In genomic region chrX:102509205-102509604, GRCm38 (mm10) we compare ENCODE assay signal across 31 mouse cellular contexts. TPM values are rescaled to one million over a fixed set of nuclear protein-coding genes. Genes with fewer than 3 reads are reported as not detected.
DNase-seq lines count a peak whose midpoint lies in the region; ATAC-seq and TF ChIP-seq lines count a peak whose summit lies in the region.
"Had no signal": no experiment of that assay in that cellular context is flagged by ENCODE, and none has a peak within 500 bp of the region (broad histone marks: within the 10 kb centered on the region; RNA-seq: fewer than 3 reads in every experiment).

No protein-coding gene starts in this region.

- H3K4me2 ChIP-seq in kidney, embryonic 16.5 days (replicated peaks; ENCODE audit: low read depth, low read length): no peak overlapping the region
- H3K4me2 ChIP-seq in lung, embryonic 16.5 days (ENCODE audit: low read depth, low read length): no peak overlapping the region
- H3K4me2 ChIP-seq: embryonic facial prominence, embryonic 13.5 days; heart, embryonic 11.5 days; hindbrain, embryonic 12.5 days; limb, embryonic 13.5 days; liver, embryonic 13.5 days; midbrain, embryonic 13.5 days had no signal

- H3K9ac ChIP-seq in kidney, embryonic 16.5 days (replicated peaks; ENCODE audit: low read length): no peak overlapping the region
- H3K9ac ChIP-seq in lung, embryonic 16.5 days (ENCODE audit: low read length): no peak overlapping the region
- H3K9ac ChIP-seq: embryonic facial prominence, embryonic 13.5 days; hindbrain, embryonic 12.5 days; limb, embryonic 13.5 days; liver, embryonic 13.5 days; midbrain, embryonic 13.5 days had no signal

- no peaks in the 10 kb centered on the region for H3K4me1 ChIP-seq in kidney, adult 2 months (ENCODE audit: control insufficient read depth, insufficient read depth, low read length)
- no peaks in the 10 kb centered on the region for H3K4me1 ChIP-seq in kidney, embryonic 16.5 days (ENCODE audit: insufficient read depth, low read length)
- no peaks in the 10 kb centered on the region for H3K4me1 ChIP-seq in lung, embryonic 16.5 days (replicated peaks; ENCODE audit: control insufficient read depth, insufficient read depth, low read length)
- H3K4me1 ChIP-seq: embryonic facial prominence, embryonic 13.5 days; hindbrain, embryonic 12.5 days; limb, embryonic 13.5 days; liver, embryonic 13.5 days; midbrain, embryonic 13.5 days had no signal

- peak; percentile 7 for DNase-seq in kidney, adult 2 months
- DNase-seq in lung, postnatal 25 days (ENCODE audit: low spot score): no peak
- peak; percentile 0 for DNase-seq in lung, postnatal 14 days
- DNase-seq in yolk sac, embryonic 10.5 days (ENCODE audit: low spot score): peak; percentile 34
- no peak for DNase-seq in cerebellum, adult 11-12 months
- DNase-seq: adrenal gland, adult 8-10 months; cerebellum, adult 9-10 months; embryo, embryonic 11 days; gastrocnemius, adult 2 months; gastrocnemius, postnatal 36 days; heart, adult 18-20 months; heart, postnatal 36 days; kidney, adult 9 months; kidney, postnatal 25 days; liver, embryonic 13.5 days; thymus, adult 18-20 months; thymus, postnatal 25 days had no signal

- no peak for TF ChIP-seq POLR2A in kidney, adult 2 months (IDR thresholded peaks at IDR 0.05; ENCODE audit: low read depth, low read length)

- H3K9me3 ChIP-seq in kidney, embryonic 16.5 days (ENCODE audit: low read length): no peaks in the 10 kb centered on the region
- no peaks in the 10 kb centered on the region for H3K9me3 ChIP-seq in lung, embryonic 16.5 days (ENCODE audit: control insufficient read depth, low read length)
- H3K9me3 ChIP-seq: embryonic facial prominence, embryonic 13.5 days; hindbrain, embryonic 12.5 days; limb, embryonic 13.5 days; liver, embryonic 13.5 days; megakaryocyte, embryonic 14.5 days; midbrain, embryonic 13.5 days had no signal

- H3K27ac ChIP-seq in kidney, adult 2 months (ENCODE audit: insufficient read depth, low read depth, low read length): no peak overlapping the region
- no peak overlapping the region for H3K27ac ChIP-seq in kidney, embryonic 16.5 days (ENCODE audit: low read length)
- no peak overlapping the region for H3K27ac ChIP-seq in lung, embryonic 16.5 days (ENCODE audit: low read length)
- H3K27ac ChIP-seq: embryonic facial prominence, embryonic 13.5 days; gastrocnemius, adult 2 months; hindbrain, embryonic 12.5 days; layer of hippocampus, adult 2 months; left cerebral cortex, adult 2 months; limb, embryonic 13.5 days; liver, embryonic 13.5 days; midbrain, embryonic 13.5 days had no signal

- 48% methylated on average over 4 of the region's 4 CpGs for WGBS in kidney, adult 2 months
- 65% methylated on average over 4 of the region's 4 CpGs for WGBS in kidney, embryonic 16.5 days
- WGBS in lung, embryonic 16.5 days: 32% methylated on average over 4 of the region's 4 CpGs

- no peak for ATAC-seq in kidney, embryonic 16.5 days (ENCODE audit: low FRiP score, low TSS enrichment)
- peak; percentile 73 for ATAC-seq in lung, embryonic 16.5 days (ENCODE audit: low read depth)
- no peak for ATAC-seq in inflammation-experienced regulatory T-cells, adult 6 months
- ATAC-seq: CD4-positive, CD25-positive, alpha-beta regulatory T cell, adult 4 months; forebrain, embryonic 16.5 days; midbrain, embryonic 13.5 days had no signal

- no peak for TF ChIP-seq CTCF in kidney, adult 2 months (conservative IDR thresholded peaks at IDR 0.05; ENCODE audit: insufficient read depth, insufficient read length, low read depth, low read length)

- no peaks in the 10 kb centered on the region for H3K36me3 ChIP-seq in kidney, adult 2 months (ENCODE audit: control insufficient read depth, insufficient read depth, low read length)
- no peaks in the 10 kb centered on the region for H3K36me3 ChIP-seq in kidney, embryonic 16.5 days (ENCODE audit: insufficient read depth, low read length)
- H3K36me3 ChIP-seq in lung, embryonic 16.5 days (ENCODE audit: control insufficient read depth, insufficient read depth, low read length): no peaks in the 10 kb centered on the region
- H3K36me3 ChIP-seq: embryonic facial prominence, embryonic 13.5 days; hindbrain, embryonic 12.5 days; limb, embryonic 13.5 days; liver, embryonic 13.5 days; midbrain, embryonic 13.5 days had no signal

- H3K4me3 ChIP-seq in kidney, adult 2 months (ENCODE audit: insufficient read depth, low read depth, low read length): no peak overlapping the region
- no peak overlapping the region for H3K4me3 ChIP-seq in kidney, embryonic 16.5 days (ENCODE audit: low read length)
- H3K4me3 ChIP-seq in lung, embryonic 16.5 days (ENCODE audit: low read length): no peak overlapping the region
- H3K4me3 ChIP-seq: embryonic facial prominence, embryonic 13.5 days; erythroblast, embryonic 14.5 days; gastrocnemius, adult 2 months; hindbrain, embryonic 12.5 days; layer of hippocampus, adult 2 months; left cerebral cortex, adult 2 months; limb, embryonic 13.5 days; liver, embryonic 13.5 days; megakaryocyte, embryonic 14.5 days; midbrain, embryonic 13.5 days had no signal

- no peaks in the 10 kb centered on the region for H3K27me3 ChIP-seq in kidney, adult 2 months (replicated peaks; ENCODE audit: control insufficient read depth, insufficient read depth, low read length)
- peaks cover 24% of the 10 kb centered on the region; the same call in 1 of the 2 replicates for H3K27me3 ChIP-seq in kidney, embryonic 16.5 days (ENCODE audit: insufficient read depth, low read length)
- no peaks in the 10 kb centered on the region; the same call in 1 of the 2 replicates for H3K27me3 ChIP-seq in lung, embryonic 16.5 days (ENCODE audit: control insufficient read depth, insufficient read depth, low read depth, low read length)

RNA-seq across cellular contexts. Expression of gene Hdac8, which starts 4.0 kb away (rescaled TPM):
- polyA plus RNA-seq in kidney, adult 2 months (2012; rRNA removed): 4.8 and 5.5 TPM in 2 replicates
- polyA plus RNA-seq in kidney, embryonic 16.5 days (2015; fragmentation: Nextera tagmentation; extraction: Ambion mirVana): 10.7 TPM in 2 replicates
- polyA plus RNA-seq in lung, embryonic 16.5 days (2015; fragmentation: Nextera tagmentation; extraction: Ambion mirVana): 11.1 and 13.5 TPM in 2 replicates
- 10 to 100 TPM in 2 of 3 experiments, 1 to 10 TPM in 1; 9.7 to 13.7 (median 11.7) TPM for polyA plus RNA-seq in inflammation-experienced regulatory T-cells, adult 6 months (2017; shearing (Covaris generic))

Comparison
In these comparisons a context has a peak if more than half of its experiments do, and no peak if none do; other contexts are left out.
1. DNase-seq: peak in kidney, adult 2 months (single experiment), lung, postnatal 14 days (single experiment) and yolk sac, embryonic 10.5 days (single experiment); none in lung, postnatal 25 days (single experiment) and cerebellum, adult 11-12 months (single experiment).